Mouse (Mus musculus) MEL (cell line): ENCODE measurements around the gene Serhl. TPM values are rescaled to one million over a fixed set of nuclear protein-coding genes. Genes with fewer than 3 reads are reported as not detected.
"Not testable (repeated sequence)": the region's sequence is repeated elsewhere in the genome, so short reads cannot be mapped to it uniquely, and the experiment has no call there.

Experiments used
- DNase-seq: peaks from one replicate; pipeline ENCODE4 v3.0.0; 2011; ENCODE audit warnings: low read depth, low spot score
- H3K27ac ChIP-seq: 2 replicates; pipeline ENCODE4 v1.5.1; 2012; ENCODE audit warnings: low read depth, mild to moderate bottlenecking, control low read depth, low read length, moderate library complexity; ENCODE audit not compliant: control insufficient read depth
- H3K27me3 ChIP-seq, 2 experiments: fragments of 150-350 bp in 1 of 2; sonication (generic) in 1 of 2; 2 replicates each; pipeline ENCODE4 v1.6.1; 2012; ENCODE audit warnings: low read length in 2 of 2, mild to moderate bottlenecking in 2 of 2, improper control_type of control experiment in 1 of 2, moderate library complexity in 1 of 2; ENCODE audit not compliant: insufficient read depth in 2 of 2, control insufficient read depth in 1 of 2
- H3K36me3 ChIP-seq, 2 experiments: 2 replicates each; pipeline ENCODE4 v1.6.1; 2012 to 2014; ENCODE audit warnings: low read length in 2 of 2, improper control_type of control experiment in 1 of 2, inconsistent platforms in 1 of 2, mild to moderate bottlenecking in 1 of 2; ENCODE audit not compliant: insufficient read depth in 2 of 2, control insufficient read depth in 1 of 2
- H3K4me1 ChIP-seq, 2 experiments: fragments of 150-350 bp in 1 of 2; sonication (generic) in 1 of 2; 2 replicates each; pipeline ENCODE4 v1.6.1; 2012; ENCODE audit warnings: low read length in 2 of 2, improper control_type of control experiment in 1 of 2, mild to moderate bottlenecking in 1 of 2; ENCODE audit not compliant: insufficient read depth in 2 of 2, control insufficient read depth in 1 of 2
- H3K4me3 ChIP-seq, 2 experiments: fragments of 150-350 bp in 1 of 2; sonication (generic) in 1 of 2; 2 replicates each; pipeline ENCODE4 v1.5.1; 2012; ENCODE audit warnings: low read depth in 2 of 2, low read length in 2 of 2, mild to moderate bottlenecking in 2 of 2, moderate library complexity in 2 of 2, control low read depth in 1 of 2, improper control_type of control experiment in 1 of 2; ENCODE audit not compliant: control insufficient read depth in 1 of 2, insufficient read depth in 1 of 2
- H3K79me2 ChIP-seq: 2 replicates; pipeline ENCODE4 v1.6.1; 2012; ENCODE audit warnings: mild to moderate bottlenecking, low read length, moderate library complexity; ENCODE audit not compliant: control insufficient read depth, poor library complexity, insufficient read depth
- H3K9ac ChIP-seq: 2 replicates; pipeline ENCODE4 v1.6.1; 2012; ENCODE audit warnings: low read depth, mild to moderate bottlenecking, control low read depth, low read length, moderate library complexity; ENCODE audit not compliant: control insufficient read depth, poor library complexity, severe bottlenecking
- H3K9me3 ChIP-seq: fragments of 150-350 bp; sonication (generic); replicated peaks from 2 replicates; pipeline ENCODE4 v1.6.1; 2012; ENCODE audit warnings: mild to moderate bottlenecking, low read length, improper control_type of control experiment, moderate library complexity; ENCODE audit not compliant: insufficient read depth
- BHLHE40 ChIP-seq: IDR thresholded peaks from 2 replicates; pipeline ENCODE4 v1.6.1; 2012; ENCODE audit warnings: low read depth, mild to moderate bottlenecking, inconsistent platforms, low read length, improper control_type of control experiment, borderline replicate concordance
- EP300 ChIP-seq, 2 experiments: IDR thresholded peaks; 2 replicates each; pipeline ENCODE4 v1.6.1; 2011; ENCODE audit warnings: improper control_type of control experiment in 2 of 2, low read length in 2 of 2, low read depth in 1 of 2, mild to moderate bottlenecking in 1 of 2
- ETS1 ChIP-seq: IDR thresholded peaks from 2 replicates; pipeline ENCODE4 v1.6.1; 2012; ENCODE audit warnings: low read depth, mild to moderate bottlenecking, inconsistent platforms, low read length, improper control_type of control experiment, moderate library complexity
- GABPA ChIP-seq: IDR thresholded peaks from 2 replicates; pipeline ENCODE4 v1.6.1; 2012; ENCODE audit warnings: low read depth, mild to moderate bottlenecking, inconsistent platforms, low read length, improper control_type of control experiment, moderate library complexity
- GATA1 ChIP-seq: IDR thresholded peaks from 2 replicates; pipeline ENCODE4 v1.6.1; 2011; ENCODE audit warnings: low read depth, low read length, improper control_type of control experiment
- HCFC1 ChIP-seq: IDR thresholded peaks from 2 replicates; pipeline ENCODE4 v1.6.1; 2012; ENCODE audit warnings: low read depth, mild to moderate bottlenecking, inconsistent platforms, low read length, improper control_type of control experiment, moderate library complexity
- MAFK ChIP-seq: IDR thresholded peaks from 2 replicates; pipeline ENCODE4 v1.6.1; 2011; ENCODE audit warnings: low read depth, mild to moderate bottlenecking, low read length, improper control_type of control experiment, borderline replicate concordance
- MAZ ChIP-seq: IDR thresholded peaks from 2 replicates; pipeline ENCODE4 v1.6.1; 2012; ENCODE audit warnings: low read depth, mild to moderate bottlenecking, inconsistent platforms, low read length, improper control_type of control experiment
- MEF2A ChIP-seq: IDR thresholded peaks from 2 replicates; pipeline ENCODE4 v1.6.1; 2014; ENCODE audit warnings: low read depth, mild to moderate bottlenecking, inconsistent platforms, low read length, improper control_type of control experiment; ENCODE audit not compliant: poor library complexity, insufficient replicate concordance, severe bottlenecking; ENCODE audit errors: extremely low read depth
- MXI1 ChIP-seq: IDR thresholded peaks from 2 replicates; pipeline ENCODE4 v1.6.1; 2011; ENCODE audit warnings: mild to moderate bottlenecking, low read depth, low read length, improper control_type of control experiment
- MYB ChIP-seq: IDR thresholded peaks from 2 replicates; pipeline ENCODE4 v1.6.1; 2011; ENCODE audit warnings: mild to moderate bottlenecking, low read depth, low read length, improper control_type of control experiment
- NELFE ChIP-seq: IDR thresholded peaks from 2 replicates; pipeline ENCODE4 v1.6.1; 2011; ENCODE audit warnings: low read depth, low read length, improper control_type of control experiment
- NRF1 ChIP-seq: IDR thresholded peaks from 2 replicates; pipeline ENCODE4 v1.6.1; 2014; ENCODE audit warnings: low read depth, mild to moderate bottlenecking, inconsistent platforms, low read length, improper control_type of control experiment, moderate library complexity; ENCODE audit not compliant: poor library complexity, insufficient read depth, severe bottlenecking
- POLR2AphosphoS2 ChIP-seq: IDR thresholded peaks from 2 replicates; pipeline ENCODE4 v1.6.1; 2011; ENCODE audit warnings: low read length, improper control_type of control experiment
- RAD21 ChIP-seq: IDR thresholded peaks from 2 replicates; pipeline ENCODE4 v1.6.1; 2011; ENCODE audit warnings: mild to moderate bottlenecking, low read depth, low read length, improper control_type of control experiment
- RCOR1 ChIP-seq: IDR thresholded peaks from 2 replicates; pipeline ENCODE4 v1.6.1; 2012; ENCODE audit warnings: low read depth, mild to moderate bottlenecking, inconsistent platforms, low read length, improper control_type of control experiment
- TCF12 ChIP-seq: IDR thresholded peaks from 2 replicates; pipeline ENCODE4 v1.6.1; 2014; ENCODE audit warnings: low read depth, mild to moderate bottlenecking, inconsistent platforms, low read length, improper control_type of control experiment, moderate library complexity
- UBTF ChIP-seq: IDR thresholded peaks from 2 replicates; pipeline ENCODE4 v1.6.1; 2012; ENCODE audit warnings: low read depth, mild to moderate bottlenecking, inconsistent platforms, low read length, improper control_type of control experiment, moderate library complexity, borderline replicate concordance; ENCODE audit not compliant: insufficient read depth
- USF1 ChIP-seq: IDR thresholded peaks from 2 replicates; pipeline ENCODE4 v1.6.1; 2014; ENCODE audit warnings: low read depth, mild to moderate bottlenecking, inconsistent platforms, low read length, improper control_type of control experiment, moderate library complexity
- USF2 ChIP-seq, 2 experiments: IDR thresholded peaks; 2 replicates each; pipeline ENCODE4 v1.6.1; 2011 to 2012; ENCODE audit warnings: improper control_type of control experiment in 2 of 2, low read length in 2 of 2, borderline replicate concordance in 1 of 2, inconsistent platforms in 1 of 2, low read depth in 1 of 2, mild to moderate bottlenecking in 1 of 2; ENCODE audit not compliant: insufficient read depth in 1 of 2
- ZKSCAN1 ChIP-seq: IDR thresholded peaks from 2 replicates; pipeline ENCODE4 v1.6.1; 2012; ENCODE audit warnings: low read depth, mild to moderate bottlenecking, inconsistent platforms, low read length, improper control_type of control experiment, moderate library complexity
- ZNF384 ChIP-seq: IDR thresholded peaks from 2 replicates; pipeline ENCODE4 v1.6.1; 2012; ENCODE audit warnings: low read depth, mild to moderate bottlenecking, inconsistent platforms, low read length, improper control_type of control experiment
- polyA plus RNA-seq, 2 experiments: library from polyadenylated mRNA; stranded (reverse) in 1 of 2; unstranded in 1 of 2; fragments of >175 nt in 1 of 2; fragments of >200 nt in 1 of 2; gene quantifications; 2 replicates each; pipeline versions ENCODE4 v1.2.1 to v1.2.4; 2012; ENCODE audit warnings: low replicate concordance in 2 of 2, low read depth in 1 of 2; ENCODE audit not compliant: insufficient read length in 2 of 2, insufficient read depth in 1 of 2, missing spikeins in 1 of 2
- total RNA-seq: library from RNA; depleted of rRNA; stranded (reverse); fragments of 300-350 nt; gene quantifications from 2 replicates; pipeline ENCODE4 v1.2.3, GENCODE M21; 2012

Serhl gene
- total and polyA plus RNA-seq, 3 experiments = 19.6 to 57.3 TPM; not detected in 1

- peak; percentile 45; the same call in 1 of the 2 replicates for TF ChIP-seq USF1
- no peak for TF ChIP-seq MAZ
- no peak for TF ChIP-seq USF2 (IDR thresholded peaks at IDR 0.05; ENCODE audit: borderline replicate concordance in 1 of 2, insufficient read depth in 1 of 2, low read depth in 1 of 2, low read length in 2 of 2)
Observed at GRCm38 (mm10) chr15:83059233-83059660, 30.1 kb upstream of the Serhl start (continued).

- Histone ChIP-seq H3K4me1 (peaks cover 2 to 12% of the 10 kb centered on the region in 2 experiments; a peak in 3 of 4 replicates), H3K79me2 (no peaks in the 10 kb centered on the region), H3K9me3 (no peaks in the 10 kb centered on the region), H3K9ac (no peak overlapping the region), H3K27me3 (no peaks in the 10 kb centered on the region), H3K36me3 (peaks cover 0 to 9% of the 10 kb centered on the region in 2 experiments; a peak in 2 of 4 replicates), H3K4me3 (no peak overlapping the region), H3K27ac (no peak overlapping the region)
- TF ChIP-seq MEF2A (no peak), NELFE (no peak), ETS1 (no peak), RCOR1 (no peak)
- no peak for DNase-seq
Observed at GRCm38 (mm10) chr15:83061689-83062088, 27.6 kb upstream of the Serhl start.

DNA sequence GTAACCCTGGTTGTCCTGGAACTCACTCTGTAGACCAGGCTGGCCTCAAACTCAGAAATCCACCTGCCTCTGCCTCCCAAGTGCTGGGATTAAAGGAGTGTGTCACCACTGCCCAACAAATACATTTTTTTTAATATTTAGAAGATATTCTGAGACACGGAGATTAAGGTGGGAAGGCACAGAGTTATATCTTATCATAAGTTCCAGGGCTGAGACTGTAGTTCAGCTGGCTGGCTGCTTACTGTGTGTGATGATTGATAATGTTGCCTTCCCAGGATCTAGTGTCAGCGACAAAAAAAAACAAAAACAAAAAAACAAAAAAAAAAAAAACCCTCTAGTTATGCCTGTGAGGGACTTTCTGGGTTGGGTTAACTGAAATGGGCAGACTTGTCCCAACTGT lies 26.7 kb upstream of the Serhl start:
- DNase-seq, H3K9me3 ChIP-seq, H3K27ac ChIP-seq, H3K9ac ChIP-seq, H3K79me2 ChIP-seq, H3K36me3 ChIP-seq, H3K4me1 ChIP-seq: not testable (repeated sequence)
- TF ChIP-seq GATA1 (peak; percentile 43; the same call in 1 of the 2 replicates), RCOR1 (peak; percentile 19; the same call in 1 of the 2 replicates), ZNF384 (peak; percentile 75), EP300 (IDR thresholded peaks at IDR 0.05; ENCODE audit: low read depth in 1 of 2, low read length in 2 of 2) (peak; percentile 54 to 55; a peak in 3 of 4 replicates), TCF12 (peak; percentile 83), ETS1 (peak; percentile 69; the same call in 1 of the 2 replicates)
- TF ChIP-seq, all 39 proteins: peak for 6; not testable (repeated sequence) for 33
- H3K4me3 ChIP-seq, H3K27me3 ChIP-seq: not testable (repeated sequence)

- H3K4me1 ChIP-seq = no peaks in the 10 kb centered on the region; a peak in 1 of 4 replicates
- no peak overlapping the region for H3K9ac ChIP-seq
- H3K27ac ChIP-seq = no peak overlapping the region
- DNase-seq = peak; percentile 77
- H3K27me3 ChIP-seq = no peaks in the 10 kb centered on the region
- no peak overlapping the region for H3K4me3 ChIP-seq
- no peaks in the 10 kb centered on the region for H3K79me2 ChIP-seq
- no peaks in the 10 kb centered on the region; a peak in 1 of 4 replicates for H3K36me3 ChIP-seq
- no peaks in the 10 kb centered on the region for H3K9me3 ChIP-seq
- TF ChIP-seq RAD21 = no peak
- no peak for TF ChIP-seq NRF1
- TF ChIP-seq ZNF384 = no peak
- no peak for TF ChIP-seq GABPA
- TF ChIP-seq RCOR1 = no peak
- TF ChIP-seq MXI1 = peak; percentile 25; the same call in 1 of the 2 replicates
- TF ChIP-seq HCFC1 = no peak
- no peak for TF ChIP-seq MEF2A
- no peak for TF ChIP-seq UBTF
- TF ChIP-seq POLR2AphosphoS2 = no peak
- no peak for TF ChIP-seq MAFK
- TF ChIP-seq EP300 (IDR thresholded peaks at IDR 0.05; ENCODE audit: low read depth in 1 of 2, low read length in 2 of 2) = no peak
- no peak for TF ChIP-seq MYB
- TF ChIP-seq BHLHE40 = peak; percentile 96
- TF ChIP-seq ZKSCAN1 = no peak
Observed at GRCm38 (mm10) chr15:83065543-83065942, 23.8 kb upstream of the Serhl start.
